Mouse (Mus musculus) urinary bladder, postnatal 10 days (tissue): Measurements from ENCODE around the gene Ttc39b.

Experiments used
- DNase-seq: peaks from one replicate; pipeline ENCODE4 v3.0.0; 2022; ENCODE audit warnings: low spot score

Ttc39b gene

GRCm38 (mm10) chr4:83183288-83183930 is 140.6 kb downstream of the Ttc39b start:
- DNase-seq = no peak

DNA sequence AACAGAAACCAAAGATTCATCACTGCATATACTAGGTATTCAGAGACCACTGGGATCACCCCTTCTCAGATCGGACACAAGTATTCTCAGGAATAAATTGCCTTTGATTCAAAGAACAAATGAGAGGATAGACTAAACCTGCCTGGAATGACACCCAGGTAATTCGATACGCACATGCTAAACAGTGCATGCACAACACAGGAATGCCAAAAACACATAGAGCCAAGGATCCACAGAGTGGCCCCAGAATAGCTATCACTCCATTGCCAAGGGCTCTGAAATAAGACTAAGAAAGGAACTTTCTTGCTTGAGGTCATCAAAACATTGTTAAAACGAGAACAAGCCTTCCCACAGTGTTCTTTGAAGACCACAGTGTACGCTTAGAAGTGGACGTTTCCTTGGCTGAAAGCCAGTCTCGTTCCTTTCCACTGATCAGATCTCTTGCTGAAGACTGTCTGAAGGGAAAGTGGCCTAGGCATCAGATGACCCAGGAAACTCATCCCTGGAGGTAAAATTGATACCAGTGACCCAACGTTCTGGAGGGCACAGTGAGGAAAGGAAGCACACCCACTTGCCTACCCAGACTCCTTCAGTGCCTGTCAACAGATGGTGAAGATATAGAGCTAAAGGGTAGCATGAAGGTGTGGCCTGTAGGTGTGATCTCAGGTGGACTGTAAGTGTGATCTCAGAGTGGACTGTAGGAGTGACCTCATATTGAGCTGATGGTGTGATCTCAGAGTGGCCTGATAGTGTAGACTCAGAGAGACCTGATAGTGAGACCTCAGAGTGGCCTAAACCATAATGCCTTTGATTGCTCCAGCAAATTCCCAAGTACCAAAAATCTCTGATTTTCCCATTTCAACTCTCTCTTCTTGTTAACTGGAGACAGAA is 141.6 kb downstream of the Ttc39b start:
- no peak for DNase-seq

GRCm38 (mm10) chr4:83177471-83177870 is 146.6 kb downstream of the Ttc39b start:
- DNase-seq = no peak

GRCm38 (mm10) chr4:83174946-83175345 is 149.1 kb downstream of the Ttc39b start:
- DNase-seq = no peak

DNA sequence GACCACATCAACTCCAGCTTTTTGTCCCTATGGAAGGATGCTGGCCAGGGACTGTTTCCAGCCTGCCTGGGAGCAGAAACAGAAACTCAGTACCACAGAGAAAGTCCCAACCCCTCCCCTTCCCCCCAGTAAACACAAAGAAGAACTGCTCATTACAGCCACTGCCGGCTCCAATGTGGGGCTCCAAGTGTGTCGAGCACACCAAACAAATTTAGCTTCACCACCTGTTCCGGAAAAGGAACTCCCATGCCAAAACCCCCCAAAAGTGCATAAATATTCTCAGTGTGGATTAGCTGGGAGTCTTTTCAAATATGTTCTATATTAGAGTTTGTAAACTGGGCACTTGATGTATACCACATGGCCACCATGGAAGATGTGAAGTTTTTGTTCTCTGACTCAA is 151.8 kb downstream of the Ttc39b start:
- DNase-seq = no peak

- DNase-seq = no peak
These were observed 153.3 kb downstream of the Ttc39b start for GRCm38 (mm10) chr4:83170741-83171140.
